Mouse (Mus musculus) G1E (cell line): ENCODE measurements around the gene Eef1akmt3.

Experiments used
- CTCF ChIP-seq: IDR thresholded peaks from 2 replicates; pipeline ENCODE4 v1.5.1; 2012; ENCODE audit warnings: low read depth, low read length, inconsistent platforms, mixed read lengths
- GATA1 ChIP-seq: IDR thresholded peaks from 2 replicates; pipeline ENCODE4 v1.6.1; 2012; ENCODE audit warnings: borderline replicate concordance, low read length, inconsistent platforms, mixed read lengths

DNA sequence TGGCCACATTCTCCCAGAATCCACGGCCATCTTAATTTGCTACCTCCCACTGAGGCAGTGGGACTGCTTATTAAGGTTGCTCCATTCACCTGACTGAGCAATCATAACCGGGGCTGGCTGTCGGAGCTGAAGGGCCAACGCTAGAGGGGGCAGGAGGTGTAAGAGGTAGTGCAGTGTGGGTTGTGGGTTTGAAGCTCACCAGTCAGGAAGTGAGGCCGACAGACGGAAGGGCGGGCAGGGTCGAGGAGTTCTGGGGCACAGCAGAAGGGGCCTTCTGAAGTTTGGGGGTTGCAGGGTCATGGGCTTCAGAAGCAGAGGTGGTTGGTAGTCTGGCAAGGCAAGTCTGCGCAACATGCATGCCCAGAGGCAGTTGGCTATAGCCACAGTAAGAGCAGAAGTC lies 33.8 kb upstream of the Eef1akmt3 start, which contains the start of gene Agap2:
- no peak for TF ChIP-seq GATA1
- no peak for TF ChIP-seq CTCF
